Mouse (Mus musculus) heart, adult 8-10 months (tissue): Measurements from ENCODE around the gene Nupl1. TPM values are rescaled to one million over a fixed set of nuclear protein-coding genes. Genes with fewer than 3 reads are reported as not detected.

Experiments used
- DNase-seq: peaks from one replicate; pipeline ENCODE4 v3.0.0; 2022; ENCODE audit warnings: low spot score
- total RNA-seq, 4 experiments: library from RNA; stranded (reverse); gene quantifications; 2 replicates each; pipeline ENCODE4 v1.2.4; 2022

The Nupl1 gene
- total RNA-seq, 4 experiments from 2014 or later: 0.25 TPM; not detected in 3

DNA sequence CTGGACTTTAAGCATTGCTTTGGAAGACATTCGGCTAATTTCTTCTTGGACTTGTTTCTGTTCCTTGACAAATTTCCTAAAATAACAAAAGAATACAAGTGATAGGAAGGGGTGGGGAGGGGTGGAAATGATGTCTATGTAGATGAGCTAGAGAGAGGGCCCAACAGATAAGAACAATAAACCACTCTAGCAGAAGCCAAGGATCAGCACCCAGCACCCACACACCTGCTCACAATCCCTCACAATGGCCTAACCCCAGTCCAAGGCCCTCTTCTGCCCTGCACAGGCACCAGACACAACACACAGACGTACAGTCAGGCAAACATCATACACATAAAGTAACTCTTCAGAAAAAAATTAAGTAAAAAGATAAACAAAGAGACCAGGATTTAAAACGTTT lies 12.7 kb downstream of the Nupl1 start:
- peak; percentile 36 for DNase-seq

DNA sequence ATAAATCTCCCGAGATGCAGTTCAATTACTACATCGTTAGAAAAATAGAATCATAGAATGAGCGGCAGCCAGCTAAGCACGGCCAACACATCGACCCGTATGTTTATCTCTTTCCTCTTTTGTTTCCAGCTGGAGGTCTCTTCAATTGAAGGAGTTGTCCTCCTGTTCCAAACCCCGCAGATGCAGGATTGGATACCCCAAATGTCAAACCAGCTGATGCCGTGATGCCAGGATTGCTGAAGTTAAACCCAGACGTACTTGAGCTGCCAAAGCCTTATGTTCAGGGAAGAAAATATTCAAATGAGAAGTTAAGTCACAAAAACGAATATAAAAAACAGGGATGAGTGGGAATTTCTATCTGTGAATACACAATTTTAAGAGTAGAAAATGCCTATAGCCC lies 31.3 kb downstream of the Nupl1 start:
- no peak for DNase-seq

DNA sequence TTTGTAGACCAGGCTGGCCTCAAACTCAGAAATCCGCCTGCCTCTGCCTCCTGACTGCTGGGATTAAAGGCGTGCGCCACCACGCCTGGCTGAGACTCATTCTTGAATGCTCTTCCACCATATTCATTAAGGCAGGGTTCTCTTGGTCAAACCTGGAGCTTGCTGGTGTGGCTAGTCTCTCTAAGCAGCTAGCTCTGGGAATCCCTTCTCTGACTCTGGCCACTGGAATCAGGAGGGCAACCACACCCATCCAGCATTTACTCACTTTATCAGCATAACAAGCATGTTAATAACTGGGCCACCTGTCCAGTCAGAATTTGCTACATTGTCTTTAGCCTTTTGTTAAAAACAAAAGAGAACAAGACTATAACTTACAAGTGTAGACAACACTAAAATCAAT lies 33.6 kb downstream of the Nupl1 start:
- no peak for DNase-seq

DNA sequence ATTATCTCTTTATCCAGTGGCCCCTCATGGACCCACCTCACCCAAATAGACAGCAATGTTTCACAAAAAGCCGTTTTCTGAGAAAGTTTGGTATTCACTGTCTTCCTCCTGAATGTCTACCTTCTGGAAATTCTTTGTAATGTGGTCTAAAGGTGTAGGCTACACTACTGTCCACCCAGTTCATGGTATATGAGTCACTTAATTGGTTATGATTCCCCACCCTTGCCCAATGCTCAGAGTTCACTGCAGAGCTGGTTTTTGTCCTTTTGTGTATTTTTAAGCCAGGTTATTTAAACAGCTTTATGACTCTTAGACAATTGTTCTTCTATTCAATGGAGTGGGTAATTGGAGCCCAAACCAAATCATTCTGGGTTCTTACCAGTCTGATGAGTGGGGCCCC lies 35.1 kb downstream of the Nupl1 start:
- no peak for DNase-seq

DNA sequence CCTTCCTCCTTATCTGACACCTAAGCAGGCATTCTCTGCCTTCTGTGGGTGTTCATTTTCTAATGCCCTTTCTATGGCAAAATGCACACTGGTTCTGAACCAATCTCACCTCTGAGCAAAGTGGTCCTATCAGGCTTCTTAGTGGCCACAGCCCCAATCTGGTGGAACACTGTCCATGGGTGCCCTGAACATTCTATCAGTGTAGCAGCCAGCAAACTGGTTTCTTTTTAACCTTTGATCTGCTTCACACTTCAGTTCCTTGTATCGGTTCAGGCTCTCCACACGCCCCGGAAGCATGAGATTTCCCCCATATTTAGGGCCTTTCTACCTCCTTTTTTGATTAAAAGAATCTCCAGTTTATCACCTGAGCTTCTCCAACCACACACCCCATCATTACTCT lies 36.2 kb downstream of the Nupl1 start:
- no peak for DNase-seq

DNA sequence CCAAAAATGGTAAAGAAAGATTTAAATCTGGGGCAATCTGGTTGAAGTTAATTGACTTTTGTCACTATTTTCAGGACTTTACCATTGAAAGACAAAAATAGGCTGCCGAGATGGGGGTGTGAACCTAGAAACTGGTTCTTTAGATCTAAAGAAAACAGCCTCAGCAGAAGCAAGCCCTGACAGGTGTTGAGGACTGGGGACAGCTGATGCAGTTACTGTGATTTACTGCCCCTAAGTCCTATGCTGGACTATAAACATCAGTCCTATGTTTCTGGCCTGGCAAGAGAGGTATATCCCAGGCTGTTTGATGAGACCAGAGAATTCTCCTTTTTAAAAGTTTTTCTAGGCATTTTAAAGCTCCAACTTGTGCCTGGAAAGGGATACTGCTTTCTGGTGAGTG lies 37.2 kb downstream of the Nupl1 start:
- DNase-seq: no peak

DNA sequence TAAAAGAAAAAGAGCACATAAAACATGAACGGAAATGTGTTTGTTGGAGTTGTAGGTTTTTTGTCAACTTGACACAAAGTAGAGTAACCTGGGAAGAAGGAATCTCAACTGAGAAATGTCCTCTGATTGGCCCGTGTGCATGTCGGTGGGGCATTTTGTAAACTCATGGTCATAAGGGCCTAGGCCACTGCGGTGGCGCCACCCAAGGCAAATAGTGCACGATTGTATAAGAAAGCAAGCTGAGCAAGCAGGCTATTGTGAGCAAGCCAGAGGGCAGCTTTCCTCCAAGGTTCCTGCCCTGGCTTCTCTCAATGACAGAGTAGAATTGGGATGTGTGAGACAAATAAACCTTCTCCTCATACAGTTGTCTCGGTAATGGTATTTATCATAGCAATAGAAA lies 42.1 kb downstream of the Nupl1 start:
- DNase-seq: no peak

DNA sequence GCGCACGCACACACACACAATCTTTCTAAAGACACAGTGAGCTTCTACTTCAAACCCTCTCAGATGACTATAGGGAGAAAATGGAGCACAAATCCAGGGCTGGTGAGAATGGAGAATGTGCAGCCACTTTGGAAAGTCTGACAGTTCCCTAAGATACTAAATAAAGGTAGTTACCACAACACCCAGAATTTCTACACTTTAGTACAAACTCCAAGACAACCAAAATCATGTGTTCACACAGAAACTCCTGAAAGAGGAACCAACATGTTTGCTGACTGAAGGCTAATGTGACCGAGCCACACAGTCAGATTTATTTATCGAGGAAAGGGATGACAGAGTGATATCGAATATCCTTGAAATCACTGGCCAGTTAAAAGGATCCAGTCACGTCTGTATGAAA lies 46.2 kb downstream of the Nupl1 start:
- no peak for DNase-seq

DNA sequence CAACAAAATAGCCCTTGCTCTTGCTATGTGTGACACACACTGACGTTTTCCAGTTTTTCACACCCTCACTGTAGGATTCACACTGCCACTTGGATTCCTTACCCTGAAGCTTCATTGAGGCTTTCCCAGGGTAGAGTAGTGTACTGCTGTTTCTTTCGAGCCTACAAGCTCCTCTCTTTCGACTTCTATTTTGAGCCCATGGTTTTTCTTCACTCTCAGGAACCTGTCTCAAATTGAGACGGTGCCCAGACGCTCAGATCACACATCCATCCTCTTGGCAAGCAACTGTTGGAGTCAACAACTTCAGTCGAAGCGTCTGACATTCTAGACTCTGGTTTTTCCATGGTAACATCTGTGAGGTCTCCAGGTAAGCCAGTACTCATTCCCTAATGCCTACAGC lies 54.3 kb downstream of the Nupl1 start, which contains the start of gene Atp8a2:
Atp8a2 (minus strand) TSS at position 296 of the 400 bp plus-strand sequence.
- DNase-seq: no peak

DNA sequence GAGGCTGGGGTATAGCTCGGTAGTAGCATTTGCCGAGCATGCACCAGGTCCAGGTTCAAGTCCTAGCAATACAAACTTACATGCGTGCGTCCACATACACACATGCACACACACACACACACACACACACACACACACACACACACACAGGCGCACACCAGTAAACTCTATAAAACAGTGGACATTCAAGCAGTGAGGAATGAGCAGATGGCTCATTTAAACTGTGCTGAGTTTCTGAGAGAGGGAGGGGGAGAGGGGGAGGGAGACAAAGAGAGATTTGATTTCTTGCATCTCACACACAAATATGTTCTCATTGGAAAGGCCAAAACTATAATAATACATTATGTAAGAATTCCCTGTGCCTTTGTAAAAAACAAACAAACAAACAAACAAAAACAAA lies 55.2 kb downstream of the Nupl1 start:
- no peak for DNase-seq

DNA sequence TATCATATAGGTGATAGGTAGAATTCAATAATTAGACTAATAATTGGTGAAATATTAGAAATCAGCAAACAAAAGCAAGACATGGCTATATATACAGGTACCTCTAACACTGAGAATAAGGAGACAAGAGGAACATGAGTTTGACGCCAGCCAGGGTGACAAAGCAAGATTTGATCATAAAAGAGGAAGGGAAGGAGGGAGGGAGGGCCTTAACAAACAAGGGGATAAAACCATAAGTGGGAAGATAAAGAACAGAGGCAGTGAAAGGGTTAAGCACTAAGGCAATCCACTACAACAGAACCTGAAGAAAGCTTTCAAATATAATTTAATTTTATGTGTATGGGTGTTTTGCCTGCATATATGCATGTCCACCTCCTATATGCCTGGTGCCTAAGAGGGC lies 56.6 kb downstream of the Nupl1 start:
- DNase-seq: no peak

DNA sequence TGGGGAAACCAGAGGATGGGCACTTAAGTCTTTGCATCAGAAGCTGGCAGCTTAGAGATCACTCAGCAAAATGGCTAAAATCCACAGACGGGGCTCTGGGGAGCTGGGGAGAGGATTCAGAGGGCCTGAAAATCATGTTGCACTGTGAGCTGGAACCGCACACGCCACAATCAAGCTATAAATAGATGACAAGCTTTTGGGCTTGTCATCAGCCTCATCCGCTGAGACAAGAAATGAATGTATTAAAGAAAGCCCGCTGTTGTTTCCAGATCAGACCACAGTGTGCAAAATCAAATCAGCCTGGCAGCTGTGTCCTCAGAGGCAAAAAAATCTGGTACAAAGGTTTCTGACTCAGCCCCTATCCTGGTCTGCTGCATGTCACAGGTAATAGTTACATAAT lies 61.5 kb downstream of the Nupl1 start:
- DNase-seq: no peak

DNA sequence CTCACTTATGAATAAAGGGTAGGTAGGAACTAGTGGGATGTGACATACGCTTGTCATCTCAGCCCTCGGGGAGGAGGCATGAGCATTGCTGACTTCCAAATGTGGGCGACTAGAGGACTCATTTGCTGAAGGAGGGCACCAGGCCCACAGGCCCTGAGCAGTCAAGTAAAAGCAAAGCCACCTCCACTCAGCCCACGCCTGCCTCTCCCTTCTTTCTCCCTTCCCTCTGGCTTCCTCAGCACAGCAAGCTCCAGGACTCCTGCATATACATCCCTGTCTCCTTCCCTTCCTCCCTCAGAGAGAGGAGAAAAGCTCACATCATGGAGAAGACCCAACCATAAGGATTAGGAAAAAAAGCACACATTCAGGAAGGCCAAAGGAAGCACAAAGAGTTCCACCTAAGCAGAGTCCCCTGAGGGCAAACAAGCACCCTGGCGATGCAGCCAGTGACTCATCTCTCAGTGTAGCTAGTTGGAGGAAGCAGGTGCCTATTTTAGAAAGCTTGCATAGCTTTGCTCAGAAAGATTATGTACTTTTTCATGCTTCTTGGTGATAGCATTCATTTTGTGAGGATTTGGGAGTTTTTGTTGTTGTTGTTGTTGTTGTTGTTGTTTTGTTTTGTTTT lies 62.9 kb downstream of the Nupl1 start:
- DNase-seq: no peak

DNA sequence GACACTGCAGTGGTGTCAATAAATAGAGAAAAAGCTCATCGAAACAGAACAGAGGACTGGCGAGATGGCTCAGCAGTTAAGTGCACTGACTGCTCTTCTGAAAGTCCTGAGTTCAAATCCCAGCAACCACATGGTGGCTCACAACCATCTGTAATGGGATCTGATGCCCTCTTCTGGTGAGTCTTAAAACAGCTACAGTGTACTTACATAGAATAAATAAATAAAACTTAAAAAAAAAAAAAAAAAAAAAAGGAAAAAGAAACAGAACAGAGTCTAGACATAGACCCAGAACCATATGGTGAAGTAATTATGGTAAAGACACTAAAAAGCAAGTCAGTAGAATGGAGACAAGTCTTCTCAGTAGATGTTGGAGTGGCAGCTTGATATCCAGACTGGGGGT lies 69.9 kb downstream of the Nupl1 start:
- DNase-seq: no peak

DNA sequence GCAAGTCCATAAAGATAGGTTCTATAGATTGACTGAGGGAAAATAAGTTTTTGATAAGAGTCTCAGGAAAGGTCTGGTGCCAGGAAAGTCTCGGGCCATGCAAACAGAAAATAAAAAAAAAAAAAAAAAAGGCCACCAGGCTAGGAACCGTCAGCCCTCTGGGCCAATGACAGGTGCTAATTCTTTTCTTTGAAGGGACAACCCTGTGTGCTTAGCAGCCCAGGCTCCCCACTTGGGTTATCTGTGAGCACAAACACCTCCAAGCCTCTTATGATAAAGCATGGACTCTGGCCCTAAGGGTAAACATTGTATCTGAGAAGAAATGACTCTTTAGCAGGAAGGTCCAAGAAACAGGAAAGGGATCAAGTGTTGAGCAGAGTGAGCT lies 72.7 kb downstream of the Nupl1 start:
- DNase-seq: no peak

DNA sequence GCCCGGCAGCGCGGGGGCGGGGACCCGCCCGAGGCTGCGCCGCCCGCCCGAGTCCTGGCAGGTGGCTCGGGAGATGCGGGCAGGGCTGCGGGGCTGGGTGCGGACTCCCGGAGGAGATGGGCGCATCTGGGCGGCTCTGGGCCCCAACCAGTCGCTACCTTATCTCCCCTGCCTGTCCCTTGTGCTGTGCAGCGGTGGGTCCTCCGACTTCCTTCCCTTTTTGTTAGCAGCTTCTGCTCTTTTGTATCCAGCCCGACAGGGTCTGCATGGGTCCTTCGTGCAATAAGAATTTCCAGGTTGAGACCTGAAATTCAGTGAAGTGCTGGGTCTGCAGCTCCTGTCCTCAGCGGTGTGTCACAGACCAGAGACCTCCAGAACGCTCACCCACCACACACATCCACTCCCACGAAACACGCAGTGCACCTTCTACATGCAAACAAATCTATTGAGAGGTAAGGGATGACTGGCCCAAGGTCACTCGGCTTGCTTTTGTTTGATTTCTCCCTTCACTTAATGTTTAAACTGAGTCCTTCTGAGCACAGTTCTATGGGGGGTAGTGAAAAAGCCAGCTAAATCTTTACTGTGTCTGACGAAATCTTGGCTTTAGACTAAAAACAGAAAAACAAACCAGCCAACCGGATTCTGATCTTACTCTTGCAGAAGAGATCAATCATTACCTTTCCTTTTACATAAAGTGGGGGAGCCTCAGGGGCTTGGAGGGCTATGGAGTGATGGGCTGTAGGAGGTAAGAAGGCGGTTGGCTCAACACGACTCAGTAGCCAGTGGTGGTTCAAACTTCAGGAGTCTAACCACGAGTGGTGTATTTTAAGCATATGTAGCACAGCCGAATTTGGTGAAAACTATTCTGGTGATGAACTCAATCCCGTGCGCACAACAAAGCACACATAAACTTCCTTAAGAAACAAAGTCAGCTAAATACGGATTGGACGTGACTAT lies 73.3 kb downstream of the Nupl1 start:
- no peak for DNase-seq

DNA sequence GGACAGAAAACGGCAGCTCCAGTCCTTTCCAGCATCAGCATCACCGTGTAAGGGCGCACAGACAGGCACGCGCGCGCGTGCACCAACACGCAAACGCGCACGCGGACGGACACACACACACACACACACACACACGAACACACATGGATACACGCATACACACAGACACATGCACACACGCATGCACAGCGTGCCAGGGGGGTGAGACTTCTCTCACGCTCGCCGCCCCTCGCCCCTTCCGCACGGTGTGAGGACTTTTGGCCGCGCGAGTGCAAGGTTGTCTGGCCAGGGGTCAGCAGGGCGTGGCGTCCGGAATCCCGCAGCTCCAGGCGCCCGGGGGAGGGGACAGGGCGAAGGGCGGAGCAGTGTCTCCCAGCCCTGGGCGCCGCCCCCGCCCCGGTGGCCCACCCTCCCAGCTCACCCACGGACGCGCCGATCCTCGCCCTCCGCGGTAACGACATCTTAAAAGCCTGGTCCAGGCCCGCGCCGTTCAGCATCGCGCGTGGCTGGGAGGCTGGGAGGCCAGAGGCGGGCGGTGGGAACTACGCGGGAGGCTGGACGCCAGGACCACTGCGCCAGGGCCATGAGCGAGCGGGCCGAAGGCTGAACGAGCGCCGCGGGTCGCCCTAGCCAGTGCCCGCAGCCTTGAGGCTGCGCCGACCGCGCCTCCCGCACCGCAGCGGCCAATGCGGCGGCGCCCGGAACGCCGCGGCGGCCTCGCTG lies 74.2 kb downstream of the Nupl1 start:
- no peak for DNase-seq

DNA sequence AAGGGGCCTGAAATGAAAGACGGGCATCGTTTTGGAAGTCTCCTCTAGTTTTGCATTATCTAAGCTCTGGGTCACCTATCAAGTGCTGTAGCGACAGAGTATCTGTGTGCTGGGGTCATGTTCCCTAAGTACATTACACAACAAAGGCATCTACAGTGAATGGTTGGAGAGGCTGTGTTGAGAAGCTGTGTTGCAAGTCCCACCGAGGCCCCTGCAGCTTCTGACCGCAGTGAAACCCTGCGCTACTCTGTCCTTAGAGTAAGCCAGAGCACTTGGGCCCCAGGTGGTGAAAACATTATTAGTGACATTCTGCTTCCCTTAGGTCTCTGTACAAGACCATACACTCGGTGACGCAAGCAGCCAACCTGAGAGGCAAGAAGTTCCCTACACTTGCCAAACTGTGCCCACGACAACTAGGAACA lies 74.8 kb downstream of the Nupl1 start:
- DNase-seq: no peak

DNA sequence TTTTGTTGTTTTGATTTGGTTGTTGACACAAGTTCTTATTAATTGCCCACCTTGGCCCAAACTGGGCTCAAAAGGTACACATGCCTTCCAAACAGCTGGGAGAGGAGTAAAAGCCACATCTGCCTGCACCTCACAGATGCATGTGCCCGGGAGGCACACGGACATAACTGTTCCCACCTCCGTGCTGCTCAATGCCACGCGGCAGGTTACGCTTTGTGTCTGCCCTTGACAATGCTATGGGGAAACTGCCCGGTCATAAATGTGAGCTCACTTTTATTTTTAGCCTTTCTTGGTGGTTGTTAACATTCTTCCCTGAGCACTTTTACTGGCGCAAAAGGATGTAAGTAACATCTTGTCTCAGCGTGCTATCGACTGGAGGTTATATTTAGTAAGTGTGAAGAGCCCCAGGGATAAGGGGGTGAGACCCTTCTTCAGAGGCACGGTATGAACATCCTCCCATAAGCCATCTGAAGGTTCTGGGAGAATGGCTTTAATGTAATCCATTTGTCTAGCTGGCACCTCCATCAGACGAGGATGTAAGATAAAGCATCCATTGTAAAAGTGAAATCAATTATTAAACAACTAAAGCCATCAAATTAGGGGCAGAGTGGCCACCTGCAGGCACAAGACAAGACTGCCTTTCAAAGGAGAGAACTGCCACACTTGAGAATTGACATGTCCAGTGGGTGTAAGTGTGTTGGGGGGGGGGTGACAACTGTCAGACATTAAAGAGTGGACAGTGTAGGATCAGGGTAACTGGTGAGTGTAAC lies 78.8 kb downstream of the Nupl1 start:
- DNase-seq: no peak

DNA sequence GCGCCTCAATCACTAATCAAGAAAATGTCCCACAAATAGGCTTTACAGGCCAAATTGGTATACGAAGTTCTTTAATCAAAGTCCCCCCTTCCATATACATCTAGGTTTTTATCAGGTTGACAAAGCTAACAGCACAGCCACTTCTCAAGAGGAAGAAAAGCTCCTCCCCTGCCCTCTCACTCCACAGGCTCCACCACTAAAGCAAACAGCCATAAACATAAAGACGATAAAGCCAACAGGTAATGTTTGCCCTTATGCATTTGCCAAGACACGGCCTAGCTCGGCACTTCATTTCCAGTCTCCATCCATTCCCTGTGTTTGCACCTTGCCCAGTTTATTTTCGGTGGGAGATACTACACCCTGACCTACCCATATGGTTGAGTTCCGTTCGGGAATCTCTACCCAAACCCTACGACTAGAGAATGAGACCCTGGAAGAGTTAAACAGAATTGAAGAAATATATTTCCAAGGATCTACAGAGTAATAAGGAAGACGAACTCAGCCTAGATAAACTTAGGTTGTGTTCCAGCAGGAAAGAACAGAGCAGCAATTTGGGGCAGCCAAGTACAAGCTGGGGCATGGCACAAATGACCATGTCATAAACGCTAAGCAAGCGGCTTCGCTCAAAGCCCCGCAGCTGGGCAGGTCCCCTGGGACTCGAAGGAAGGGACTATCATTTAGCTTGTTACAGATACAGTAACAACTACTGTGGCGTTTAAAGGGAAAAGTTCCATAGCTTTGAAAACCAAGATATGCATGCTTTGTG lies 80.2 kb downstream of the Nupl1 start:
- DNase-seq: no peak

DNA sequence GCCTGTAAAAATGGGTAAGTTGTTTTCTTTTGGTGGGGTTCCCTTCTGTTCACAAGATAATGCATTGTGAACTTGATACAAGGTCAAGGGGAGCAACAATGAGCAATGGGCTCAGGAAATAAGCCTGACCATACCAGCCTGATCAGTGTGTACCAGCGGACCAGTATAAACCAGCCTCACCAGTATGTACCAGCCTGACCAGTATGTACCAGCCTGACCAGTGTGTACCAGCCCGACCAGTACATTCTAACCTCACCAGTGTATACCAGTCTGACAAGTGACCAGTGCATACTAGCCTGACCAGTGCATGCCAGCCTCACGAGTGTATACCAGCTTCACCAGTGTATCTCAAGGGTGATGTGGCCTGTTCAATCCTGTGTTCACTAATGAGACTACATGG lies 87.9 kb downstream of the Nupl1 start:
- no peak for DNase-seq
